Mouse (Mus musculus): ENCODE measurements around the gene Fgfr2. TPM values are rescaled to one million over a fixed set of nuclear protein-coding genes. Genes with fewer than 3 reads are reported as not detected.

The Fgfr2 gene
- polyA plus RNA-seq, 1 experiment from 2014 or later: 24.1 TPM

DNA sequence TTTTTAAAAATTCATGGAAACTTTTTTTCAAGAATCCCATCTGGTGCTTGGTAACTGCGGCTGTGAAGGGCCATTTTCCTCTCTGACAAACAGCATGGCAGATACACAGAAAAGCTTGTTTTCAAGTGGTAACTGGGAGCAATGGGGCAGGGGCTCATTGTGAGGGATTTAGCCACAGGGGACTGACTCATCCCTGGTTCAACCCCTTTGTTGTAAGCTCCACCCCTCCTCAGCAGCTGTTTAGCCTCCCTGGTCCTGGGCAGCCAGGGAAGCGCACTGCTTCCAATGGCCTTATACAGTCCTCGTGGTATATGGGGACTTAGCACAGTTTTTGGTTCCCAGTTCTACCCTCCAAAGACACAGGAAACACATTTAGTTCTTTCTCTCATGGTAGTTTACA is 1426.3 kb downstream of the Fgfr2 start:
- no peaks in the 10 kb centered on the region for H3K9me3 ChIP-seq (ENCODE audit: control insufficient read depth, low read length)
- no peaks in the 10 kb centered on the region for H3K4me1 ChIP-seq (ENCODE audit: control insufficient read depth, insufficient read depth, low read depth, low read length)
- no peak overlapping the region for H3K4me3 ChIP-seq (ENCODE audit: low read length)
- no peaks in the 10 kb centered on the region for H3K27me3 ChIP-seq (replicated peaks; ENCODE audit: control insufficient read depth, insufficient read depth, low read length)
- no peak overlapping the region for H3K27ac ChIP-seq (ENCODE audit: low read depth, low read length)
- ATAC-seq: no peak
- no peaks in the 10 kb centered on the region for H3K36me3 ChIP-seq (ENCODE audit: control insufficient read depth, insufficient read depth, low read length)
- H3K4me2 ChIP-seq (ENCODE audit: low read length): no peak overlapping the region
- 17% methylated on average over 3 of the region's 3 CpGs for WGBS
- H3K9ac ChIP-seq (ENCODE audit: low read depth, low read length): no peak overlapping the region

DNA sequence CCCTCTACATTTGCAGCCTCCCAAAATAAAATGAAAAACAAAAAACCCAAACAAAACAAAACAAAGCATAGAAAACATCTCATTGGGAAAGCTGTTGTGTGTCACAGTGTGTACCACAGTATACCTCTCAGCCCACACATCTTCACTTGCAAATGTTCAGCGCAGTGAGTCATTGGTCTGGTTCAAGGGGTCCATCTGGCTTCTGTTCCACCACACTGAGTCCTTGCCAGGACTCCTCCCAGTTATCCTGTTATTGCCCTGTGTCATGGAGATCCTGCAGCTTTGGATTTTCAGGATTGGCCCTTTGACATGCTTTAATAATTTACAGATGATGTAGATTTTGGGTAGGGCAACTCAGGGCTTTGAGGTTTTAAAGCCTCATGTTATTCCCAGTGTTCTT is 1435.8 kb downstream of the Fgfr2 start:
- Histone ChIP-seq H3K9ac (ENCODE audit: low read depth, low read length) (no peak overlapping the region), H3K9me3 (ENCODE audit: control insufficient read depth, low read length) (no peaks in the 10 kb centered on the region), H3K27ac (ENCODE audit: low read depth, low read length) (no peak overlapping the region), H3K4me2 (ENCODE audit: low read length) (no peak overlapping the region), H3K27me3 (replicated peaks; ENCODE audit: control insufficient read depth, insufficient read depth, low read length) (no peaks in the 10 kb centered on the region), H3K4me1 (ENCODE audit: control insufficient read depth, insufficient read depth, low read depth, low read length) (no peaks in the 10 kb centered on the region), H3K36me3 (ENCODE audit: control insufficient read depth, insufficient read depth, low read length) (no peaks in the 10 kb centered on the region), H3K4me3 (ENCODE audit: low read length) (no peak overlapping the region)
- 100% methylated on average over 1 of the region's 1 CpGs for WGBS
- ATAC-seq: no peak

GRCm38 (mm10) chr7:131677126-131677525 is 1446.0 kb downstream of the Fgfr2 start:
- WGBS: 94% methylated on average over 2 of the region's 2 CpGs
- Histone ChIP-seq H3K27me3 (replicated peaks; ENCODE audit: control insufficient read depth, insufficient read depth, low read length) (no peaks in the 10 kb centered on the region; the same call in 1 of the 2 replicates), H3K4me3 (ENCODE audit: low read length) (no peak overlapping the region), H3K4me2 (ENCODE audit: low read length) (no peak overlapping the region), H3K36me3 (ENCODE audit: control insufficient read depth, insufficient read depth, low read length) (no peaks in the 10 kb centered on the region), H3K9me3 (ENCODE audit: control insufficient read depth, low read length) (no peaks in the 10 kb centered on the region), H3K27ac (ENCODE audit: low read depth, low read length) (no peak overlapping the region), H3K9ac (ENCODE audit: low read depth, low read length) (no peak overlapping the region), H3K4me1 (ENCODE audit: control insufficient read depth, insufficient read depth, low read depth, low read length) (no peaks in the 10 kb centered on the region)
- no peak for ATAC-seq

DNA sequence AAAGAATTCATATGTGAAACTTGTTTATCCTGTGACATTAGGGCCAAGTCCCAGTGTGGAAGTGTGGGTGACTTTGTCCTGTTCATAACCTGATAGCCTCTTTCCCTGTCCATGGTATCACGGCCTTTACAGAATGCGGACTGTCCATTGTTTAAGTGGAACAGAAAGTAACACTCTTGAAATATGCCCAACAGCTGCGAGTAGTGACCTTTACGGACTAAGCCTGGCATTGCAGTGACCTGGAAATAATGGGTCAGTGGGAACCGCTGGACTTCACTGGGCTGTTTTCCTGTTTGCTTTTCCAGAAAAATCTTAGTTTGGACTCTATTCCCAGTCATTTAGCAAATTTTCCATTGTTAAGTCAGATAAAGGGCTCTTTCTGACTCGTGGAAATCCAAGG is 1452.6 kb downstream of the Fgfr2 start:
- H3K27me3 ChIP-seq (replicated peaks; ENCODE audit: control insufficient read depth, insufficient read depth, low read length): no peaks in the 10 kb centered on the region; the same call in 1 of the 2 replicates
- no peak for ATAC-seq
- no peaks in the 10 kb centered on the region for H3K9me3 ChIP-seq (ENCODE audit: control insufficient read depth, low read length)
- WGBS: 38% methylated on average over 6 of the region's 6 CpGs
- no peak overlapping the region for H3K4me3 ChIP-seq (ENCODE audit: low read length)
- H3K36me3 ChIP-seq (ENCODE audit: control insufficient read depth, insufficient read depth, low read length): no peaks in the 10 kb centered on the region
- no peaks in the 10 kb centered on the region for H3K4me1 ChIP-seq (ENCODE audit: control insufficient read depth, insufficient read depth, low read depth, low read length)
- H3K4me2 ChIP-seq (ENCODE audit: low read length): no peak overlapping the region
- H3K27ac ChIP-seq (ENCODE audit: low read depth, low read length): no peak overlapping the region
- H3K9ac ChIP-seq (ENCODE audit: low read depth, low read length): no peak overlapping the region

DNA sequence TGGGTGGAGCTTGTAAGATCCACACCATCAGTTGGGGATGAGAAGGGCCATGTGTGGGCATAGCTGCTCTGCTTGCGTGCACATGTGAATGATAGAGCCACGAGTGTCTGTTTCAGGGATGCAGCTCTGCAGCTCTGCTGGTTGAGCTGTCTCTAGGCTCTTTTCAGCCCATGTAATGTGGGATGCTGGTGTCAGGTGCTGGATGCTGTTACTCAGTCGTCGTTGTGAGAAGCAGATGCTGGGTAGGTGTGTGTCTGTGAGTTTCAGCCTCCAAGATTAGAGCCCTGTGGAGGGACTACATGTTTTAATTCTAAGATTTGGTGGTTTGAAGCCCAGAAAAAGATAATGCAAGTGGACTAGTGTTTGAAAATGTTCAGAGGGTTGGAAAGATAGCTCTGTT is 1453.8 kb downstream of the Fgfr2 start:
- Histone ChIP-seq H3K27me3 (replicated peaks; ENCODE audit: control insufficient read depth, insufficient read depth, low read length) (no peaks in the 10 kb centered on the region), H3K4me1 (ENCODE audit: control insufficient read depth, insufficient read depth, low read depth, low read length) (no peaks in the 10 kb centered on the region)
- 78% methylated on average over 4 of the region's 4 CpGs for WGBS

DNA sequence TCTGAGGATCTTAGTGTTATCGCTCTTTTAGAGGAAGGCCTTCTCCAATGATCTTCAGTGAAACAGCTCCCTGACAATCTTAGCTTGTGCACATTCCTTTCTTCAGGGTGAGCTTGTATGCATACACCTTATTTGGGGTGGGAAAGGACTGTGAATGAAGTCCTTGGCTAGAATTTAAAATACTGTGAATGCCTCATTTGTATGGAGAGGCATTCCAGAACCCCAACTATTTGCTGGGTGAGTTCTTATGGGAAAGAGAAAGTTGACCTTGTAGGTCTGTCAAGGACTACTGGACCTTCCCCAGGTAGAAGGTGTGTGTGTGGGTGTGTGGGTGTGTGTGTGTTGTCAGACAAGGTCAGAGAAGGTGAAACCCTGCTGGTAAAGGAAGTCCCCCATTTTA is 1462.4 kb downstream of the Fgfr2 start:
- 100% methylated on average over 1 of the region's 1 CpGs for WGBS
- H3K4me3 ChIP-seq (ENCODE audit: low read length): no peak overlapping the region
- no peaks in the 10 kb centered on the region for H3K27me3 ChIP-seq (replicated peaks; ENCODE audit: control insufficient read depth, insufficient read depth, low read length)
- no peak for ATAC-seq
- H3K27ac ChIP-seq (ENCODE audit: low read depth, low read length): no peak overlapping the region
- no peaks in the 10 kb centered on the region for H3K9me3 ChIP-seq (ENCODE audit: control insufficient read depth, low read length)
- no peaks in the 10 kb centered on the region; the same call in 1 of the 2 replicates for H3K4me1 ChIP-seq (ENCODE audit: control insufficient read depth, insufficient read depth, low read depth, low read length)
- H3K4me2 ChIP-seq (ENCODE audit: low read length): no peak overlapping the region
- no peak overlapping the region for H3K9ac ChIP-seq (ENCODE audit: low read depth, low read length)
- H3K36me3 ChIP-seq (ENCODE audit: control insufficient read depth, insufficient read depth, low read length): no peaks in the 10 kb centered on the region

More for the DNA sequence above, 1453.8 kb downstream of the Fgfr2 start:
- H3K4me2 ChIP-seq (ENCODE audit: low read length): no peak overlapping the region
- no peaks in the 10 kb centered on the region for H3K36me3 ChIP-seq (ENCODE audit: control insufficient read depth, insufficient read depth, low read length)
- H3K9me3 ChIP-seq (ENCODE audit: control insufficient read depth, low read length): no peaks in the 10 kb centered on the region
- no peak overlapping the region for H3K27ac ChIP-seq (ENCODE audit: low read depth, low read length)
- H3K4me3 ChIP-seq (ENCODE audit: low read length): no peak overlapping the region
- ATAC-seq: no peak
- no peak overlapping the region for H3K9ac ChIP-seq (ENCODE audit: low read depth, low read length)

GRCm38 (mm10) chr7:131656017-131656416 is 1467.1 kb downstream of the Fgfr2 start:
- Histone ChIP-seq H3K9me3 (ENCODE audit: control insufficient read depth, low read length) (no peaks in the 10 kb centered on the region), H3K9ac (ENCODE audit: low read depth, low read length) (no peak overlapping the region), H3K27me3 (replicated peaks; ENCODE audit: control insufficient read depth, insufficient read depth, low read length) (no peaks in the 10 kb centered on the region), H3K4me1 (ENCODE audit: control insufficient read depth, insufficient read depth, low read depth, low read length) (no peaks in the 10 kb centered on the region; the same call in 1 of the 2 replicates), H3K36me3 (ENCODE audit: control insufficient read depth, insufficient read depth, low read length) (no peaks in the 10 kb centered on the region), H3K27ac (ENCODE audit: low read depth, low read length) (no peak overlapping the region), H3K4me2 (ENCODE audit: low read length) (no peak overlapping the region), H3K4me3 (ENCODE audit: low read length) (no peak overlapping the region)
- 28% methylated on average over 7 of the region's 7 CpGs for WGBS
- ATAC-seq: no peak

- ATAC-seq: no peak
- H3K27ac ChIP-seq (ENCODE audit: low read depth, low read length): no peak overlapping the region
- WGBS: 68% methylated on average over 6 of the region's 6 CpGs
Observed at GRCm38 (mm10) chr7:131653416-131653815, 1469.7 kb downstream of the Fgfr2 start.

GRCm38 (mm10) chr7:131651921-131652694 is 1471.0 kb downstream of the Fgfr2 start:
- WGBS: 62% methylated on average over 12 of the region's 12 CpGs
- no peak for ATAC-seq
- no peaks in the 10 kb centered on the region; the same call in 1 of the 2 replicates for H3K4me1 ChIP-seq (ENCODE audit: control insufficient read depth, insufficient read depth, low read depth, low read length)

More at GRCm38 (mm10) chr7:131653416-131653815, 1469.7 kb downstream of the Fgfr2 start:
- Histone ChIP-seq H3K9me3 (ENCODE audit: control insufficient read depth, low read length) (no peaks in the 10 kb centered on the region), H3K4me3 (ENCODE audit: low read length) (no peak overlapping the region), H3K4me2 (ENCODE audit: low read length) (no peak overlapping the region), H3K4me1 (ENCODE audit: control insufficient read depth, insufficient read depth, low read depth, low read length) (no peaks in the 10 kb centered on the region; the same call in 1 of the 2 replicates), H3K36me3 (ENCODE audit: control insufficient read depth, insufficient read depth, low read length) (no peaks in the 10 kb centered on the region), H3K9ac (ENCODE audit: low read depth, low read length) (no peak overlapping the region), H3K27me3 (replicated peaks; ENCODE audit: control insufficient read depth, insufficient read depth, low read length) (no peaks in the 10 kb centered on the region; the same call in 1 of the 2 replicates)

More at GRCm38 (mm10) chr7:131651921-131652694, 1471.0 kb downstream of the Fgfr2 start:
- no peaks in the 10 kb centered on the region; the same call in 1 of the 2 replicates for H3K27me3 ChIP-seq (replicated peaks; ENCODE audit: control insufficient read depth, insufficient read depth, low read length)
- no peaks in the 10 kb centered on the region for H3K9me3 ChIP-seq (ENCODE audit: control insufficient read depth, low read length)
- no peak overlapping the region for H3K9ac ChIP-seq (ENCODE audit: low read depth, low read length)
- H3K4me3 ChIP-seq (ENCODE audit: low read length): no peak overlapping the region
- H3K36me3 ChIP-seq (ENCODE audit: control insufficient read depth, insufficient read depth, low read length): no peaks in the 10 kb centered on the region
- no peak overlapping the region for H3K27ac ChIP-seq (ENCODE audit: low read depth, low read length)
- no peak overlapping the region for H3K4me2 ChIP-seq (ENCODE audit: low read length)
